Mouse (Mus musculus): ENCODE data around the gene Mpp4.

- TF ChIP-seq CTCF (IDR thresholded peaks at IDR 0.05; ENCODE audit: low read depth) (no peak), EP300 (IDR thresholded peaks at IDR 0.05; ENCODE audit: low read depth) (no peak)
Measured at GRCm38 (mm10) chr1:59178401-59178800, 15.2 kb upstream of the Mpp4 start.
